Mouse (Mus musculus): ENCODE data around the gene Nlrc4. TPM values are rescaled to one million over a fixed set of nuclear protein-coding genes. Genes with fewer than 3 reads are reported as not detected.

Gene Nlrc4
- polyA plus RNA-seq, 1 experiment = 0.62 TPM

DNA sequence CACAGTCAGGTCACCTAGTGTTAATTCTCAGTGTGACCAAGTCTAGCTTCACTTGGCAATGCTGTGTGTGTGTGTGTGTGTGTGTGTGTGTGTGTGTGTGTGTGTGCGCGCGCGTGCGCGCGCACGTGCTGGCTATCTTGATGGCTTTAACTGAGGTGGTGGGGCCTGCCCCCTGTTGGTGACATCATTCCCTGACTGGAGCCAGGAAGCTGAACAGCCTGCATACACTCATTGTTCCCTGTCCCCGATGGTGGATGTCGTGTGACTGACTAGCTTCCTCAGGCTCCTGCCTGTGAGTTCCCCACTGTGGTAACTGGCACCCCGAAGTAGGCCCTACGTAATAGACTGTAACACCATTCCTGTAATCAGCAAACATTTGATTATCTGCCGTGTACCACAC lies 27.5 kb downstream of the Nlrc4 start:
- 73% methylated on average over 13 of the region's 13 CpGs for WGBS
- DNase-seq = no peak
- Histone ChIP-seq H3K4me3 (replicated peaks; ENCODE audit: extremely low read depth, low read depth, low read length) (no peak overlapping the region), H3K4me1 (ENCODE audit: control insufficient read depth, insufficient read depth, low read length) (no peaks in the 10 kb centered on the region)
- no peak for TF ChIP-seq POLR2A (IDR thresholded peaks at IDR 0.05; ENCODE audit: borderline replicate concordance, extremely low read depth, low read depth, low read length)
- TF ChIP-seq CTCF (IDR thresholded peaks at IDR 0.05; ENCODE audit: insufficient read depth, low read length) = no peak

DNA sequence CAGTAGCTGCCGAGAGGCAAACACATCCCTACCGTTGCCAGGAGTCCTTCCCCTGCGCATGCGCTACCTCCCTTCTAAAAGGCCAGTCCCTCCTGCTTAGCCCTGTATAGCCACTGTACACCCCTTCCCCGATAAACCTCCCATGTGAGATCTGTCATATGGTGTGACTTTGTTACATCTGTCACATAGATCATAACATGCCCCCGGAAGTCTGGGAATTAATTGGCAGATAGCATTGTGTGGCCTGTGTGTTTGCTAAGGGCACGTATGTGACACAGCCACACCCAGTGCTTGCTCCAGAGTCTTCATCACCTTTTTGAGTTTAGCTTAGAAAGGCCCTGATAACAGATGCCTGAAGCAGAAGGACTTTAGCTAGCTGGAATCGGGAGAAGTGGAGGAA lies 28.9 kb downstream of the Nlrc4 start:
- no peak for TF ChIP-seq CTCF (IDR thresholded peaks at IDR 0.05; ENCODE audit: insufficient read depth, low read length)
- no peak for TF ChIP-seq POLR2A (IDR thresholded peaks at IDR 0.05; ENCODE audit: borderline replicate concordance, extremely low read depth, low read depth, low read length)
- no peak for DNase-seq
- Histone ChIP-seq H3K4me1 (ENCODE audit: control insufficient read depth, insufficient read depth, low read length) (no peaks in the 10 kb centered on the region), H3K4me3 (replicated peaks; ENCODE audit: extremely low read depth, low read depth, low read length) (no peak overlapping the region)
- WGBS = 66% methylated on average over 8 of the region's 8 CpGs

DNA sequence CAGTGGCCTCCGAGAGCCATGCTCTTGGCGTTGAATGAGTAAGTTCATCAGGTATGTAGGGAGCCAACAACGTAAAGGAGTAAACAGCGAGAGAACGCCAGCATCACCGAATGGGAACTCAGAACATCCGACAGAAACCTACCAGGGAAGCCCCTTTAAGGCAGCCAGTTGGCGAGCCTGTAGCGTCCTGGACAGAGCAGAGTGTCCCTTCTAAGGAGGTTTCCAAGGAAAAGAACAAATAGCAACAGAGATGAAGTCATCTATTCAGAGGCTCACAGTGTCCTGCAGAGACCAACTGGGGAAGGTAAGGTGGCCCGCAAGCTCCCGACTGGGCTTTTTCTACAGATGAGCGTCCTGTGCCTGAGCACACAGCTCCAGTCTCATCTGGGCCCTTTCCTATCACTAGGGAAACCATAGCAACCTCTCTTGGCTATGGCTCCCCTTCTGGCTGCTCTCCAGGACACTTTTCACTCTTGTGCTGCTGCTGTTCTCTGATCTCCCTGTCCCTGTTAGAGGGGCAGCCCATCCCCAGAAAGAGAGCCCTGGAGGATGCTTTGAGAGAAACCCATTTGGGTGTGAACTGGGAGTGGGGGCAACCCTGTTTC lies 34.4 kb downstream of the Nlrc4 start:
- DNase-seq = no peak
- 87% methylated on average over 12 of the region's 12 CpGs for WGBS
- TF ChIP-seq POLR2A (IDR thresholded peaks at IDR 0.05; ENCODE audit: borderline replicate concordance, extremely low read depth, low read depth, low read length) (no peak), CTCF (IDR thresholded peaks at IDR 0.05; ENCODE audit: insufficient read depth, low read length) (no peak)
- Histone ChIP-seq H3K4me3 (replicated peaks; ENCODE audit: extremely low read depth, low read depth, low read length) (no peak overlapping the region), H3K4me1 (ENCODE audit: control insufficient read depth, insufficient read depth, low read length) (no peaks in the 10 kb centered on the region)

DNA sequence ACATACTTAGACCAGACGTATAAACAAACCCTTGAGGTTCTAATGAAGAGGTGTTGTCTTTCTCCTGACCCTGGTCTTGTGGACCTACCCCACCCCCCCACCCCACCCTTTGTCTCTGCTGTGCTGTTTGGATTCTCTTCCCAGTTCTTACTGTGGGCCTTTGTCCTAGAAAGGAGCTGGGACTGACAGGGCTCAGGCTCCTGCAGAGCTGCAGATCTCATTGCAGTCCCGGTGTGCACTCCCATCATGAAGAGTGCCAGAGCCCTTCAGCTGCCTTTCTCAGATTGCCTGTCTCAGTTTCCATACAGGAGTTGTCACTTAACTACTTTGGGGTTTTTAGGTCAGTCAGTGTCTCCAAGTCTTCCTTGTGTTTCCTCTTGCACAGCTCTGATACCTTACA lies 38.3 kb downstream of the Nlrc4 start:
- Histone ChIP-seq H3K4me3 (replicated peaks; ENCODE audit: extremely low read depth, low read depth, low read length) (no peak overlapping the region), H3K4me1 (ENCODE audit: control insufficient read depth, insufficient read depth, low read length) (no peaks in the 10 kb centered on the region)
- TF ChIP-seq POLR2A (IDR thresholded peaks at IDR 0.05; ENCODE audit: borderline replicate concordance, extremely low read depth, low read depth, low read length) (no peak), CTCF (IDR thresholded peaks at IDR 0.05; ENCODE audit: insufficient read depth, low read length) (no peak)
- WGBS = 81% methylated on average over 2 of the region's 2 CpGs
- no peak for DNase-seq

DNA sequence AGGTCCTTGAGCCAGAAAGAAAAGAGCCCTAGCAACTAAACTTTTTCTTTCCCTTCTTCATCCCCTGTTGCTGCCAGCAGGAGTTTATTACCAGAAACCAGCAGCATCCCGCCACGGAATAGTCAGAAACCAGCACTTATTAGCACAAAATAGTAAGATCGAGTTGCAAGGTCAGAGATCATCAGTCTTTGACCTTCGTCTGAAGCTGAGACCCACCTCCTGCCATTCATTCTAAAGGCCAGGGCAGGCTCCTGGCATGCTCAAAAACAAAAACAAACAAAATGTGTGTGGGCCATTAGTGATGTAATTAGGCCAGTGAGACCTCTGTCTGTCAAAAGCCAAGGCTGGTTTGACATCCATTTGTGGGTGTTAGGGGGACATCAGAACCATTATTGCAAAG lies 40.8 kb downstream of the Nlrc4 start:
- Histone ChIP-seq H3K4me3 (replicated peaks; ENCODE audit: extremely low read depth, low read depth, low read length) (no peak overlapping the region), H3K4me1 (ENCODE audit: control insufficient read depth, insufficient read depth, low read length) (no peaks in the 10 kb centered on the region)
- no peak for DNase-seq
- no peak for TF ChIP-seq CTCF (IDR thresholded peaks at IDR 0.05; ENCODE audit: insufficient read depth, low read length)
- WGBS = 59% methylated on average over 4 of the region's 4 CpGs

DNA sequence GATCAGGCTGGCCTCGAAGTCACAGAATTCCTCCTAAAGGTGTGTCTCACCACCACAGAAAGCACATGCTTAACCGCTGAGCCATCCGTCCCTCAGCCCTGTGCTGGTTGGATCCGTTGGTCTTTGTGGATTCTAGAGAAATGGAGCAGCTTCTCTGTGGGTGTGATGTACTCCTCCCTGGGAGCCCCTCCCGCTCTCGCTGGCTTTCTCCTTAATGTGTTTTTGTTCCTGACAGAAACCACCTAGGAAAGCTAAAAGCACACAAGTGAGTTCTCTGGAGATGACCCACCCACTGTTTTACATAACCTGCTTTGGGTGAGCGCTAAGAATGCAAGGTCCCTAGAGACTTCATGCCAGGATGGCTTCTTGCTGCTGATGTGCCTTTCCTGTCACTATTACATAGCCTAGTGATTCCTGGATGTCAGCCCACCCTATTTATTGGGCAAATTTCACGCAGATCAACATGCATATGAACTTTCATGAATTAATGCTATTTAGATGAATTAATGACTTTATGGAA lies 42.0 kb downstream of the Nlrc4 start:
- TF ChIP-seq CTCF (IDR thresholded peaks at IDR 0.05; ENCODE audit: insufficient read depth, low read length) (no peak), POLR2A (IDR thresholded peaks at IDR 0.05; ENCODE audit: borderline replicate concordance, extremely low read depth, low read depth, low read length) (no peak)
- no peaks in the 10 kb centered on the region for H3K4me1 ChIP-seq (ENCODE audit: control insufficient read depth, insufficient read depth, low read length)
- WGBS = 89% methylated on average over 8 of the region's 8 CpGs
- DNase-seq = no peak
- H3K4me3 ChIP-seq (replicated peaks; ENCODE audit: extremely low read depth, low read depth, low read length) = no peak overlapping the region

DNA sequence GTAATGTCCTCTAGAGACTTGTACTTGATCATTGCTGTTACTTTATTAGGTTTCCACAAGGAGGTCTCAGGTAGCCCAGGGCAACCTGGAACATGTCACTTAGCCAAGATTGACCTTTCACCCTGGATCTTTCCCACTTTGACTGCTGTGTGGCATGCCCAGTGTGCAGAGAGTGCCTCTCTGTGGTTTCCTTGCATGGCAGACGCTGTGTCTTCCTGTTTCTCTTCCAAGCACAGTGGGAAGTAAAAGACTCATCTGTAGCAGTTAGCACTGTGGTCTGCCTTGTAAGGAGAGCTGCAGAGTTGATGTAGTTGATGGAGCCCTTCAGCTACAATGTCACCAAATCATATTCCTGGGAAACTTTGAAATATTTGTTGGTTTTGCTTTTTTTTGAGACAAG lies 44.3 kb downstream of the Nlrc4 start:
- 54% methylated on average over 1 of the region's 1 CpGs for WGBS
- no peaks in the 10 kb centered on the region for H3K4me1 ChIP-seq (ENCODE audit: control insufficient read depth, insufficient read depth, low read length)
- DNase-seq = no peak
- TF ChIP-seq POLR2A (IDR thresholded peaks at IDR 0.05; ENCODE audit: borderline replicate concordance, extremely low read depth, low read depth, low read length) (no peak), CTCF (IDR thresholded peaks at IDR 0.05; ENCODE audit: insufficient read depth, low read length) (no peak)
- H3K4me3 ChIP-seq (replicated peaks; ENCODE audit: extremely low read depth, low read depth, low read length) = no peak overlapping the region

DNA sequence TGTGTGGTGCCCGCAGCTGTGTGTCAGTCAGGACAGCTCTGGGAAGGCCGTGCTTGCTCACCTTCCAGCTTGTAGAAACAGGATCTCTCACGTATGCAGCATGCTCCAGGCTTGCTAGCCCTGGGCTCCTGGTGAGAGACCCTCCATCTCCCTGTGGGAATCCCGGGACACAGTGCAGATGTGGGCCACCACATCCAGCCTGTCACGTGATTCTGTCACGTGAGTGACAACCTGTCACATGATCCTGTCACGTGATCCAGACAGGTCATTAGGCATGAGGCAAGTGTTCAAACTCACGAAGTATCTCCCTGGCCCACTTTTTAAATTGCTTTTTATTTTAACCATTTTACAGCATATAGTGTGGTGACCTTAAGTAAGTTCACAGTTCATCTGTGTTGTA lies 45.6 kb downstream of the Nlrc4 start:
- H3K4me3 ChIP-seq (replicated peaks; ENCODE audit: extremely low read depth, low read depth, low read length) = no peak overlapping the region
- H3K4me1 ChIP-seq (ENCODE audit: control insufficient read depth, insufficient read depth, low read length) = no peaks in the 10 kb centered on the region
- no peak for TF ChIP-seq CTCF (IDR thresholded peaks at IDR 0.05; ENCODE audit: insufficient read depth, low read length)
- TF ChIP-seq POLR2A (IDR thresholded peaks at IDR 0.05; ENCODE audit: borderline replicate concordance, extremely low read depth, low read depth, low read length) = no peak
- no peak for DNase-seq
- 86% methylated on average over 8 of the region's 8 CpGs for WGBS

DNA sequence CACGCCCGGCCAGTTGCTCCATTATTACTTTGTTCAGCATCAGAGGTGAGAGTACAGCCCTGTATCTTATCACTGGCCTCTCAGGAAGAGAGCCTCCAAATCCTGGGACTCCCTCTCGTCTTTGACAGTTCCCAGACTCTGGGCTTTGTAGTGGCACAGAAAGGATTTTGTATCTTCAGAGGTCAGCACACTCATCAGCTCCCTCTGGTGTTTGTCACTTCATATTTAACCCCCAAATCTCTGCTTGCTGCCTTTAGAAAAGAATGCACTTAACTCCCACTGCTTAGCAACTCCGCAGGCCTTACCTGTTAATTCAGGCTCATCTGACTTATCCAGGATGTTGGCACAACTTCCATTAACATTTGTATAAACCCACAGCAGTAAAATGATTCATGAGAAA lies 49.2 kb downstream of the Nlrc4 start:
- no peak for TF ChIP-seq CTCF (IDR thresholded peaks at IDR 0.05; ENCODE audit: insufficient read depth, low read length)
- TF ChIP-seq POLR2A (IDR thresholded peaks at IDR 0.05; ENCODE audit: borderline replicate concordance, extremely low read depth, low read depth, low read length) = no peak
- no peak overlapping the region for H3K4me3 ChIP-seq (replicated peaks; ENCODE audit: extremely low read depth, low read depth, low read length)
- no peaks in the 10 kb centered on the region for H3K4me1 ChIP-seq (ENCODE audit: control insufficient read depth, insufficient read depth, low read length)
- 67% methylated on average over 4 of the region's 4 CpGs for WGBS
- DNase-seq = no peak

DNA sequence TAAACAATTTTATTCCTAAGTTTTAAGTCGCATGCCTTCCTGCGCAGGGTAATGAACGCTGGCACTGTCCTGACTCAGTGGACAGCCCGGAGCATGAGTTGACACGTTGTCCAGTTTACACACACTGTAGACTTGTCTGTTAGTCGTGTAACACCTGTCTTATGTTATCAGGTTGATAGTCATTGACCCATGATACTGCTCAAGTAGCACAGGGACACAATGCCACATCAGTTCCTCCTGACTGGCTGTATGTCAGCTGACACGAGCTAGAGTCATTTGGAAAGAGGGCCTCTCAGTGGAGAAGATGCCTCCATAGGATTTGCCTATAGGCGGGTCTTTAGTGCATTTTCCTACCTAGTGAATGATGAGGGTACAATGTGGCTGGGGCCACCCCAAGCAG lies 52.5 kb downstream of the Nlrc4 start:
- WGBS = 84% methylated on average over 8 of the region's 8 CpGs
- H3K4me3 ChIP-seq (replicated peaks; ENCODE audit: extremely low read depth, low read depth, low read length) = no peak overlapping the region
- no peaks in the 10 kb centered on the region for H3K4me1 ChIP-seq (ENCODE audit: control insufficient read depth, insufficient read depth, low read length)
- no peak for DNase-seq
- TF ChIP-seq POLR2A (IDR thresholded peaks at IDR 0.05; ENCODE audit: borderline replicate concordance, extremely low read depth, low read depth, low read length) (no peak), CTCF (IDR thresholded peaks at IDR 0.05; ENCODE audit: insufficient read depth, low read length) (no peak)
